Mouse (Mus musculus) heart, adult 2 months (tissue): ENCODE data around the gene Cntn4.

Source experiments
- CTCF ChIP-seq: fragments of 200-600 bp; IDR thresholded peaks from 2 replicates; pipeline ENCODE4 v1.8.1; 2022; ENCODE audit warnings: antibody characterized with exemption, mild to moderate bottlenecking, moderate library complexity
- EP300 ChIP-seq: fragments of 200-500 bp; IDR thresholded peaks from 2 replicates; pipeline ENCODE4 v1.6.1; 2011; ENCODE audit warnings: low read depth, low read length, control low read depth; ENCODE audit not compliant: insufficient read depth

DNA sequence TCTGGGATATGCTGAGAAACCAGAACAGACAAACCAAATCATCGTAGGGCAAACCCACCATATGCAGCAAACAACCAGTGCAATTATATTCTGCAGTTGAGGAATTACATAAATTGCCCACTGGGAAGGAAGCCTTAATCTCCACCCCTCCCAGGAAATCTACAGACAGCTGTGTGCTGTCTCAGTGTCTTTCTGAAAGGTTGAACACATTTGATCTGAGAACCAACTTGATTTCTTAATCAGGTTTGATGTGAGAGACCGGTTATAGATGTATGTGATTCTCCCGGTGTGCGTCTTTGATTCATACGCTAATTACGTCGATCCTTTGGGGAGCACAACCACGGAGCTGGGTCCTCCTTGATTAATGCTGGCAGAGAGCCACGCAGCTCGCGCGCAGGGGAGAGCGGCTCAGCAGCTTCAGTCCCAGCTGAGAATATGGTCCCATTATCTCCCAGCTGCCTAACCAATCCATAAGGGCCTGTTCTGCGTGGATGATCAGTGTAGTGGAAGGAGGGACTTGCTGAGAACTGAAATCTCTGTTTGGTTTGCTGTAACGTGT, 441.1 kb downstream of the Cntn4 start:
- TF ChIP-seq CTCF (no peak), EP300 (no peak)
